Mouse (Mus musculus) megakaryocyte, embryonic 14.5 days (primary cell): ENCODE measurements at regions not wholly inside any gene's neighbourhood (a gene's known extent, or its start where the extent isn't known, plus 50 kb on each side); places are given as distances from the start of the nearest gene placed in this dataset.

Experiments used
- H3K27me3 ChIP-seq: replicated peaks from 2 replicates; pipeline ENCODE3; 2012; ENCODE audit warnings: inconsistent platforms
- H3K36me3 ChIP-seq: replicated peaks from 2 replicates; pipeline ENCODE3; 2012; ENCODE audit warnings: low read length, inconsistent platforms, mixed read lengths
- H3K4me1 ChIP-seq: 2 replicates; pipeline ENCODE4 v1.6.1; 2012; ENCODE audit warnings: inconsistent platforms
- H3K4me3 ChIP-seq: replicated peaks from 2 replicates; pipeline ENCODE3; 2012; ENCODE audit warnings: moderate library complexity, mild to moderate bottlenecking, inconsistent platforms
- H3K9me3 ChIP-seq: 2 replicates; pipeline ENCODE4 v1.6.1; 2012; ENCODE audit warnings: inconsistent platforms
- FLI1 ChIP-seq: IDR thresholded peaks from 2 replicates; pipeline ENCODE4 v1.6.1; 2012; ENCODE audit warnings: low read length, inconsistent platforms, mixed read lengths
- GATA1 ChIP-seq: IDR thresholded peaks from 3 replicates; pipeline ENCODE4 v1.6.1; 2012; ENCODE audit warnings: mixed read lengths, low read length, inconsistent platforms, borderline replicate concordance

- H3K9me3 ChIP-seq = no peaks in the 10 kb centered on the region
- no peak for TF ChIP-seq FLI1
- TF ChIP-seq GATA1 = no peak
- no peaks in the 10 kb centered on the region for H3K4me1 ChIP-seq
- H3K36me3 ChIP-seq = no peaks in the 10 kb centered on the region
- no peak overlapping the region for H3K4me3 ChIP-seq
- no peaks in the 10 kb centered on the region for H3K27me3 ChIP-seq
Observed at GRCm38 (mm10) chr14:74529368-74529951, 111.2 kb upstream of the Htr2a start.

GRCm38 (mm10) chr14:74538187-74538586, 102.5 kb upstream of the Htr2a start:
- Histone ChIP-seq H3K27me3 (no peaks in the 10 kb centered on the region), H3K9me3 (no peaks in the 10 kb centered on the region), H3K4me1 (no peaks in the 10 kb centered on the region), H3K4me3 (no peak overlapping the region), H3K36me3 (no peaks in the 10 kb centered on the region)
- TF ChIP-seq GATA1 (no peak), FLI1 (no peak)

DNA sequence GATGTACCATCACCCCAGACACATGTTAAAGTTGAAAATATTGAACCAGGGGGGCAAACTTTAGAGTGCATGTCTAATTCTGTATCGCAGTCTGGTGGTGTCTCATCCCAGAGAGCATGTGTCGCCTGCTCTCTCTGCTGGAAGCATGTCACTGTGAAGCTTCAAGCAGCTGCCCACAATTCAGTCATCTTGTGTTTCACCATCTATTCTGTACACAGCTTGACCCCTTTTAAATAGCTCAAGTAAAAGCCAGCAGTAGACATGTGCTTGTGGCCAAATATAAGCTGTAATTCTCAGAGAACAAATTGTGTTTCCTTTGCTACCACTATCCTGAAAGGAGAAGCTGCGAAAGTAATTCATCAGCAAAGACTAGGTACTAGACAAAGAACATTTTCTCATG, 96.6 kb upstream of the Htr2a start:
- Histone ChIP-seq H3K4me3 (no peak overlapping the region), H3K4me1 (no peaks in the 10 kb centered on the region), H3K27me3 (no peaks in the 10 kb centered on the region), H3K9me3 (no peaks in the 10 kb centered on the region), H3K36me3 (no peaks in the 10 kb centered on the region)
- TF ChIP-seq GATA1 (no peak), FLI1 (no peak)

GRCm38 (mm10) chr14:74551091-74551490, 89.5 kb upstream of the Htr2a start:
- H3K4me3 ChIP-seq = no peak overlapping the region
- no peaks in the 10 kb centered on the region for H3K36me3 ChIP-seq
- H3K27me3 ChIP-seq = no peaks in the 10 kb centered on the region
- H3K9me3 ChIP-seq = no peaks in the 10 kb centered on the region
- no peaks in the 10 kb centered on the region for H3K4me1 ChIP-seq
- TF ChIP-seq FLI1 = no peak
- TF ChIP-seq GATA1 = no peak

GRCm38 (mm10) chr14:74553636-74554035, 87.0 kb upstream of the Htr2a start:
- no peaks in the 10 kb centered on the region for H3K4me1 ChIP-seq
- TF ChIP-seq FLI1 (no peak), GATA1 (no peak)
- H3K27me3 ChIP-seq = peaks cover 2% of the 10 kb centered on the region
- no peak overlapping the region for H3K4me3 ChIP-seq
- no peaks in the 10 kb centered on the region for H3K36me3 ChIP-seq
- H3K9me3 ChIP-seq = no peaks in the 10 kb centered on the region

GRCm38 (mm10) chr14:74558359-74558758, 82.3 kb upstream of the Htr2a start:
- no peak overlapping the region for H3K4me3 ChIP-seq
- H3K4me1 ChIP-seq = no peaks in the 10 kb centered on the region
- no peaks in the 10 kb centered on the region for H3K36me3 ChIP-seq
- no peak for TF ChIP-seq FLI1
- no peak for TF ChIP-seq GATA1
- peaks cover 2% of the 10 kb centered on the region for H3K27me3 ChIP-seq
- no peaks in the 10 kb centered on the region for H3K9me3 ChIP-seq
